Mouse (Mus musculus) liver, embryonic 14.5 days (tissue): ENCODE data around the gene Axdnd1.

Experiments used
- CTCF ChIP-seq: IDR thresholded peaks from 2 replicates; pipeline ENCODE4 v1.5.1; 2016; ENCODE audit warnings: antibody characterized with exemption, low read depth, control low read depth
- EP300 ChIP-seq: IDR thresholded peaks from 2 replicates; pipeline ENCODE4 v1.6.1; 2016; ENCODE audit warnings: antibody characterized with exemption, low read depth

DNA sequence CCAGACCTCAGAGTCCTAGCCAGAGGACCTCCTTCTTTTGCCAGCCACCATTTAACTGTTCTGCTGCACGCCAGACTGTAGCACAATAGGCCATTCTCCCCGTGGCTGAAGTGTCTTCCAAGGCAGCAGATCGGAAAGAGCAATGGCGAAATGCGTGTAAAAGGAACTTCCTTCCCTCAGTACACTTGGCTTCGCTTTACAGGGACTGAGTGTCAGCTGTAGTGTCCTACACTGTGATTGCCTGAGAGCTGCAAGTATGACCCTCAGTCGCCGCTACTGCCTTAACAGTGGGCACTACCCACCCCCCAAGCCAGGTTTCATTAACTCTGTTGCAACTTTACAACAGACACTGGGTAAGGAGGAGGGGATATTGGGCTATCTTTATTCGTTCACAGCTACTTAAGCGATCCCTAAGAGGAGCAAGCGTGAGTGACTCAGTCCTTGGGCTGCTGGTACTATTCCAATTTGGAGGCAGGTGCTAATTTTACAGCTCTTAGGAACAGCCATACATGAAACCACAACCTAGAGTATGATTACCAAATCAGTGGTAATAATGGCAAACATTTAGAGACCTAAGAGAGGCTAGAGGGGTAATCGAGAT is 46.8 kb upstream of the Axdnd1 start:
- TF ChIP-seq CTCF (no peak), EP300 (no peak)
